Mouse (Mus musculus): ENCODE measurements around the gene Immp2l.
A peak's percentile ranks its signal among the peaks of the same experiment; 100 is the strongest.

Immp2l gene

GRCm38 (mm10) chr12:41436206-41436985 is 412.5 kb downstream of the Immp2l start:
- no peak for DNase-seq (ENCODE audit: low spot score)

GRCm38 (mm10) chr12:41438446-41438845 is 414.6 kb downstream of the Immp2l start:
- DNase-seq (ENCODE audit: low spot score): no peak

GRCm38 (mm10) chr12:41468374-41468991 is 444.6 kb downstream of the Immp2l start:
- DNase-seq (ENCODE audit: low spot score): no peak

GRCm38 (mm10) chr12:41469096-41469801 is 445.4 kb downstream of the Immp2l start:
- no peak for DNase-seq (ENCODE audit: low spot score)

- no peak for DNase-seq (ENCODE audit: low spot score)
Observed at GRCm38 (mm10) chr12:41481486-41481885, 457.6 kb downstream of the Immp2l start.

- DNase-seq (ENCODE audit: low spot score): no peak
Observed at GRCm38 (mm10) chr12:41483091-41483592, 459.3 kb downstream of the Immp2l start.

- no peak for DNase-seq (ENCODE audit: low spot score)
Observed at GRCm38 (mm10) chr12:41483593-41484451, 459.9 kb downstream of the Immp2l start.

- DNase-seq (ENCODE audit: low spot score): no peak
Observed at GRCm38 (mm10) chr12:41484689-41485511, 461.0 kb downstream of the Immp2l start.

- no peak for DNase-seq (ENCODE audit: low spot score)
Observed at GRCm38 (mm10) chr12:41485512-41486215, 461.8 kb downstream of the Immp2l start.

- no peak for DNase-seq (ENCODE audit: low spot score)
Observed at GRCm38 (mm10) chr12:41486331-41486730, 462.4 kb downstream of the Immp2l start, which contains the start of gene Lrrn3. Gene Lrrn3, minus strand, starts transcription at chr12:41486431.

GRCm38 (mm10) chr12:41487005-41487404 is 463.1 kb downstream of the Immp2l start:
- DNase-seq (ENCODE audit: low spot score): peak; percentile 9

- no peak for DNase-seq (ENCODE audit: low spot score)
Observed at GRCm38 (mm10) chr12:41494620-41495019, 470.7 kb downstream of the Immp2l start.

GRCm38 (mm10) chr12:41500049-41500820 is 476.3 kb downstream of the Immp2l start:
- no peak for DNase-seq (ENCODE audit: low spot score)

GRCm38 (mm10) chr12:41508610-41509009 is 484.7 kb downstream of the Immp2l start:
- DNase-seq (ENCODE audit: low spot score): no peak

GRCm38 (mm10) chr12:41510588-41510987 is 486.7 kb downstream of the Immp2l start:
- no peak for DNase-seq (ENCODE audit: low spot score)

- DNase-seq (ENCODE audit: low spot score): no peak
Observed at GRCm38 (mm10) chr12:41518897-41519296, 495.0 kb downstream of the Immp2l start.

- DNase-seq (ENCODE audit: low spot score): no peak
Observed at GRCm38 (mm10) chr12:41520326-41520725, 496.4 kb downstream of the Immp2l start.

- no peak for DNase-seq (ENCODE audit: low spot score)
Observed at GRCm38 (mm10) chr12:41521671-41522070, 497.8 kb downstream of the Immp2l start.

GRCm38 (mm10) chr12:41526688-41527087 is 502.8 kb downstream of the Immp2l start:
- no peak for DNase-seq (ENCODE audit: low spot score)

Data from urinary bladder, postnatal 25 days (tissue).